Mouse (Mus musculus) forebrain, embryonic 11.5 days (tissue): ENCODE measurements at regions not wholly inside any gene's neighbourhood (a gene's known extent, or its start where the extent isn't known, plus 50 kb on each side); places are given as distances from the start of the nearest gene placed in this dataset.

ENCODE experiments used
- ATAC-seq: fragments of 200-750 bp; cut with Nextera tagmentation; replicated peaks from 2 replicates; pipeline ENCODE4 v1.8.0; 2017; ENCODE audit warnings: moderate TSS enrichment; ENCODE audit not compliant: low FRiP score
- DNase-seq: peaks from one replicate; pipeline ENCODE4 v3.0.0-alpha.2; 2017; ENCODE audit warnings: low spot score
- H3K27ac ChIP-seq: fragments of 300-500 bp; sonication (generic); 2 replicates; pipeline ENCODE4 v1.5.1; 2014; ENCODE audit warnings: low read depth, low read length
- H3K27me3 ChIP-seq: fragments of 300-500 bp; sonication (generic); 2 replicates; pipeline ENCODE4 v1.6.1; 2014; ENCODE audit warnings: mild to moderate bottlenecking, low read length, mixed read lengths; ENCODE audit not compliant: control insufficient read depth, insufficient read depth
- H3K36me3 ChIP-seq: fragments of 300-500 bp; sonication (generic); 2 replicates; pipeline ENCODE4 v1.6.1; 2014; ENCODE audit warnings: mild to moderate bottlenecking, low read length, moderate library complexity, mixed read lengths; ENCODE audit not compliant: control insufficient read depth, insufficient read depth
- H3K4me1 ChIP-seq: fragments of 300-500 bp; sonication (generic); replicated peaks from 2 replicates; pipeline ENCODE4 v1.6.1; 2014; ENCODE audit warnings: low read length, mixed read lengths; ENCODE audit not compliant: control insufficient read depth, insufficient read depth
- H3K4me2 ChIP-seq: fragments of 300-500 bp; sonication (generic); 2 replicates; pipeline ENCODE4 v1.6.1; 2014; ENCODE audit warnings: low read depth, mild to moderate bottlenecking, low read length, moderate library complexity, mixed read lengths; ENCODE audit not compliant: severe bottlenecking
- H3K4me3 ChIP-seq: fragments of 300-500 bp; sonication (generic); 2 replicates; pipeline ENCODE4 v1.5.1; 2014; ENCODE audit warnings: low read depth, low read length
- H3K9ac ChIP-seq: fragments of 300-500 bp; sonication (generic); 2 replicates; pipeline ENCODE4 v1.6.1; 2014; ENCODE audit warnings: low read length
- H3K9me3 ChIP-seq: fragments of 300-500 bp; sonication (generic); 2 replicates; pipeline ENCODE4 v1.6.1; 2016; ENCODE audit warnings: low read length, mixed read lengths; ENCODE audit not compliant: control insufficient read depth
- WGBS: fragments of 180-500 bp; shearing (Covaris S2); extraction: QIAGEN DNeasy Blood & Tissue Kit; methylation state at CpG from one replicate; pipeline ENCODE4 v1.1.7; 2014; 5-methylcytosine and 5-hydroxymethylcytosine counted together

- H3K27ac ChIP-seq = no peak overlapping the region
- no peak for ATAC-seq
- H3K27me3 ChIP-seq = no peaks in the 10 kb centered on the region
- no peak for DNase-seq
- H3K4me2 ChIP-seq = no peak overlapping the region
- WGBS = 88% methylated on average over 11 of the region's 11 CpGs
- no peaks in the 10 kb centered on the region; the same call in 1 of the 2 replicates for H3K9me3 ChIP-seq
- no peaks in the 10 kb centered on the region for H3K4me1 ChIP-seq
- no peak overlapping the region for H3K9ac ChIP-seq
- H3K4me3 ChIP-seq = no peak overlapping the region
- no peaks in the 10 kb centered on the region for H3K36me3 ChIP-seq
Measured at GRCm38 (mm10) chr2:173448546-173449187, 73.7 kb upstream of the 1700021F07Rik start.

- DNase-seq = no peak
- H3K27me3 ChIP-seq = no peaks in the 10 kb centered on the region
Measured at GRCm38 (mm10) chr2:173449198-173449597, 73.2 kb upstream of the 1700021F07Rik start.

GRCm38 (mm10) chr2:173451993-173452481, 70.3 kb upstream of the 1700021F07Rik start:
- Histone ChIP-seq H3K4me2 (no peak overlapping the region), H3K9me3 (no peaks in the 10 kb centered on the region; the same call in 1 of the 2 replicates), H3K27ac (no peak overlapping the region), H3K36me3 (no peaks in the 10 kb centered on the region), H3K4me3 (no peak overlapping the region), H3K27me3 (no peaks in the 10 kb centered on the region), H3K4me1 (no peaks in the 10 kb centered on the region), H3K9ac (no peak overlapping the region)
- WGBS = 88% methylated on average over 15 of the region's 15 CpGs
- ATAC-seq (no peak), DNase-seq (no peak)

More at GRCm38 (mm10) chr2:173449198-173449597, 73.2 kb upstream of the 1700021F07Rik start:
- Histone ChIP-seq H3K9ac (no peak overlapping the region), H3K4me1 (no peaks in the 10 kb centered on the region), H3K4me2 (no peak overlapping the region), H3K9me3 (no peaks in the 10 kb centered on the region; the same call in 1 of the 2 replicates), H3K4me3 (no peak overlapping the region), H3K27ac (no peak overlapping the region), H3K36me3 (no peaks in the 10 kb centered on the region)
- 81% methylated on average over 5 of the region's 5 CpGs for WGBS
- no peak for ATAC-seq

- WGBS = 88% methylated on average over 4 of the region's 4 CpGs
Measured at GRCm38 (mm10) chr2:173452800-173453199, 69.6 kb upstream of the 1700021F07Rik start.

GRCm38 (mm10) chr2:173453569-173454405, 68.6 kb upstream of the 1700021F07Rik start:
- no peak overlapping the region for H3K4me3 ChIP-seq
- ATAC-seq (peak; percentile 49; the same call in 1 of the 2 replicates), DNase-seq (peak; percentile 75)
- H3K36me3 ChIP-seq = no peaks in the 10 kb centered on the region
- H3K27me3 ChIP-seq = no peaks in the 10 kb centered on the region
- H3K9ac ChIP-seq = no peak overlapping the region
- no peak overlapping the region for H3K27ac ChIP-seq
- no peaks in the 10 kb centered on the region; the same call in 1 of the 2 replicates for H3K9me3 ChIP-seq
- WGBS = 71% methylated on average over 14 of the region's 14 CpGs
- H3K4me1 ChIP-seq = no peaks in the 10 kb centered on the region
- no peak overlapping the region for H3K4me2 ChIP-seq

More at GRCm38 (mm10) chr2:173452800-173453199, 69.6 kb upstream of the 1700021F07Rik start:
- no peaks in the 10 kb centered on the region for H3K36me3 ChIP-seq
- no peak for ATAC-seq
- H3K4me3 ChIP-seq = no peak overlapping the region
- no peak overlapping the region for H3K27ac ChIP-seq
- H3K9ac ChIP-seq = no peak overlapping the region
- H3K4me1 ChIP-seq = no peaks in the 10 kb centered on the region
- no peaks in the 10 kb centered on the region for H3K27me3 ChIP-seq
- DNase-seq = peak; percentile 10
- H3K9me3 ChIP-seq = no peaks in the 10 kb centered on the region; the same call in 1 of the 2 replicates
- H3K4me2 ChIP-seq = no peak overlapping the region

GRCm38 (mm10) chr2:173454741-173455140, 67.6 kb upstream of the 1700021F07Rik start:
- Histone ChIP-seq H3K9me3 (no peaks in the 10 kb centered on the region; the same call in 1 of the 2 replicates), H3K4me3 (no peak overlapping the region), H3K9ac (no peak overlapping the region), H3K36me3 (no peaks in the 10 kb centered on the region), H3K27me3 (no peaks in the 10 kb centered on the region), H3K4me2 (no peak overlapping the region), H3K4me1 (no peaks in the 10 kb centered on the region), H3K27ac (no peak overlapping the region)
- peak; percentile 29 for DNase-seq
- no peak for ATAC-seq
- 93% methylated on average over 4 of the region's 4 CpGs for WGBS

- Histone ChIP-seq H3K36me3 (no peaks in the 10 kb centered on the region), H3K27me3 (no peaks in the 10 kb centered on the region), H3K4me3 (no peak overlapping the region), H3K4me2 (no peak overlapping the region), H3K27ac (no peak overlapping the region), H3K9ac (no peak overlapping the region), H3K4me1 (no peaks in the 10 kb centered on the region), H3K9me3 (no peaks in the 10 kb centered on the region; the same call in 1 of the 2 replicates)
- ATAC-seq = no peak
- peak; percentile 34 for DNase-seq
- 94% methylated on average over 12 of the region's 12 CpGs for WGBS
Measured at GRCm38 (mm10) chr2:173455216-173455615, 67.2 kb upstream of the 1700021F07Rik start.

GRCm38 (mm10) chr2:173456083-173456482, 66.3 kb upstream of the 1700021F07Rik start:
- Histone ChIP-seq H3K9ac (no peak overlapping the region), H3K4me2 (no peak overlapping the region), H3K27me3 (no peaks in the 10 kb centered on the region), H3K4me3 (no peak overlapping the region), H3K4me1 (no peaks in the 10 kb centered on the region), H3K9me3 (no peaks in the 10 kb centered on the region; the same call in 1 of the 2 replicates), H3K27ac (no peak overlapping the region), H3K36me3 (no peaks in the 10 kb centered on the region)
- WGBS = 86% methylated on average over 7 of the region's 7 CpGs
- DNase-seq = peak; percentile 50
- ATAC-seq = no peak
